Mouse (Mus musculus) effector memory CD4-positive, alpha-beta T cell, adult 5 months (primary cell): ENCODE measurements around the gene Dmac2. TPM values are rescaled to one million over a fixed set of nuclear protein-coding genes. Genes with fewer than 3 reads are reported as not detected.

Experiments
- polyA plus RNA-seq: library from polyadenylated mRNA; unstranded; fragments of 100-300 nt; shearing (Covaris generic); gene quantifications from one replicate; pipeline ENCODE4 v1.2.1, GENCODE M21; 2017

Gene Dmac2
- polyA plus RNA-seq, result 67.3 TPM

GRCm38 (mm10) chr7:25618865-25619721 is at the start of gene Dmac2:
TSS of gene Dmac2 (plus strand) at chr7:25619414.

DNA sequence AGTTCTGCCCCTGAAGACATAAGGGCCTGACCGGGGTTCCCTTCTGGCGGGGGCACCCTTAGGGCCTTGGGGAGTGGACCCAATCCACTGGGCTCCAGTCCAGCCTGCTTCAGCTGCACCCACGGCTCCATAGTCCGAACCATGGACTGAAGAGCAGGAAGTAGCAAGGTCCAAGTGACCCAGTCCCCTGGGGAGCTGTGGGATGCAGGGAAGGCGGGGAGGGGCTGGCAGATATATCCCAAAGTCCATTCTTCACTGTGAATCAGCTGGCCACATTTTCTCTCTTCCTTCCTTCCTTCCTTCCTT is 3.6 kb upstream of the Dmac2 start, which contains the start of gene Erich4:
Erich4 (minus strand) TSS at position 187 of the 306 bp plus-strand sequence.

GRCm38 (mm10) chr7:25626509-25627430 is 7.6 kb downstream of the Dmac2 start, which contains the start of gene B3gnt8:
TSS of gene B3gnt8 (plus strand) at chr7:25626654.

DNA sequence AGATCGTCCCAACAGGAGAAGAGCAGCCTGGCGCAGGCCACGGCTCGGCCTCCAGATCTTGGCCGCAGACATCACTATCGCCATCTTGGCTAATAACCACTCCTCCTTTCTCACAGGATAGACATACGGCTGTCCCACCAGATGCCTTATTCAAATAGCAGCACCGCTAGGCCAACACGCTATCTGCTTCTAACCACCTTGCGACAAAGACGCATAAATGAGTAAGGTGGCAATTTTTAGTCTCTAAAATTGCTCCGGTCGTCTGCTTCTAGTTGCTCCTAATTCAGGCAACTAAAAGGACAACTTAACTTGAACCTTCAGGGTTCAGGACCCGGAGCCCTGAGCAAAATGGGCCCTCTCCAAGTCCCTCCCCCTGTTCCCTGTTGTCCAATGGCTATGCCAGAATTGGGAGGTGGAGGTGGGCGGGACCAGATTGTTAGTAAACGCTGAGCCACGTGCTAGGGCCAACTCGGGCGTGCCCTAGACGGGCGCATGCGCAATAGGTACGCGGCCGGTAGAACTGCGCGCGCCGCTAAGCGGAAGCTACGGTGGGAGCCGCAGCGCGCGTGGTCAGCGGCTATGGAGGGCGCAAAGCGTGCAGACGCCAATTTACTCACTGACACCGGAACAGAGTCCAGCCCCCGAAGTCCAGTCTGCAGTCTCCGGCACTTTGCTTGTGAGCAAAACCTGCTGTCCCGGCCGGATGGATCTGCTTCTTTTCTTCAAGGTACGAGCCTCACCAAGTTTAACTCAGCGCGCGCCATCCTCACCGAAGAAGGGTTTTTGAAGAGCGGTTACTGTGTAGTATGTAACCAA is 39.7 kb downstream of the Dmac2 start, which contains the start of the genes Bckdha and Exosc5:
Bckdha (minus strand) TSS at position 325 of the 816 bp plus-strand sequence.
Exosc5 (plus strand) TSS at position 508 of the 816 bp plus-strand sequence.

GRCm38 (mm10) chr7:25674719-25675300 is 55.6 kb downstream of the Dmac2 start, which contains the start of gene Tmem91:
TSS of gene Tmem91 (minus strand) at chr7:25675166.

Other genes with a start within 250 kb of the Dmac2 start
- not detected for gene Cnfn, start 249.7 kb upstream of the Dmac2 start, polyA plus RNA-seq
- 6.0 TPM for gene Lipe, start 220.7 kb upstream of the Dmac2 start, polyA plus RNA-seq
- gene Cxcl17, start 206.5 kb upstream of the Dmac2 start, polyA plus RNA-seq, result not detected
- gene Ceacam1, start 141.8 kb upstream of the Dmac2 start, polyA plus RNA-seq, result 0.11 TPM
- not detected for gene Ceacam2, start 79.6 kb upstream of the Dmac2 start, polyA plus RNA-seq
- gene Erich4, start 3.5 kb upstream of the Dmac2 start, polyA plus RNA-seq, result not detected
- 0.20 TPM for gene B3gnt8, start 7.2 kb downstream of the Dmac2 start, polyA plus RNA-seq
- gene Bckdha, start 39.6 kb downstream of the Dmac2 start, polyA plus RNA-seq, result 36.8 TPM
- 52.9 TPM for gene Exosc5, start 39.8 kb downstream of the Dmac2 start, polyA plus RNA-seq
- 0.84 TPM for gene Tmem91, start 55.8 kb downstream of the Dmac2 start, polyA plus RNA-seq
- 55.6 TPM for gene B9d2, start 61.4 kb downstream of the Dmac2 start, polyA plus RNA-seq
- gene Tgfb1, start 67.6 kb downstream of the Dmac2 start, polyA plus RNA-seq, result 181 TPM
- gene Ccdc97, start 99.7 kb downstream of the Dmac2 start, polyA plus RNA-seq, result 52.7 TPM
- gene Hnrnpul1, start 135.3 kb downstream of the Dmac2 start, polyA plus RNA-seq, result 97.6 TPM
- 3.6 TPM for gene Axl, start 169.3 kb downstream of the Dmac2 start, polyA plus RNA-seq
- 10.5 TPM for gene Cyp2s1, start 197.5 kb downstream of the Dmac2 start, polyA plus RNA-seq